Mouse (Mus musculus) lung, postnatal 36 days (tissue): ENCODE data around the gene Nrip1.

ENCODE experiments used
- DNase-seq: peaks from one replicate; pipeline ENCODE4 v3.0.0; 2022; ENCODE audit warnings: mixed read lengths

Nrip1 gene

DNA sequence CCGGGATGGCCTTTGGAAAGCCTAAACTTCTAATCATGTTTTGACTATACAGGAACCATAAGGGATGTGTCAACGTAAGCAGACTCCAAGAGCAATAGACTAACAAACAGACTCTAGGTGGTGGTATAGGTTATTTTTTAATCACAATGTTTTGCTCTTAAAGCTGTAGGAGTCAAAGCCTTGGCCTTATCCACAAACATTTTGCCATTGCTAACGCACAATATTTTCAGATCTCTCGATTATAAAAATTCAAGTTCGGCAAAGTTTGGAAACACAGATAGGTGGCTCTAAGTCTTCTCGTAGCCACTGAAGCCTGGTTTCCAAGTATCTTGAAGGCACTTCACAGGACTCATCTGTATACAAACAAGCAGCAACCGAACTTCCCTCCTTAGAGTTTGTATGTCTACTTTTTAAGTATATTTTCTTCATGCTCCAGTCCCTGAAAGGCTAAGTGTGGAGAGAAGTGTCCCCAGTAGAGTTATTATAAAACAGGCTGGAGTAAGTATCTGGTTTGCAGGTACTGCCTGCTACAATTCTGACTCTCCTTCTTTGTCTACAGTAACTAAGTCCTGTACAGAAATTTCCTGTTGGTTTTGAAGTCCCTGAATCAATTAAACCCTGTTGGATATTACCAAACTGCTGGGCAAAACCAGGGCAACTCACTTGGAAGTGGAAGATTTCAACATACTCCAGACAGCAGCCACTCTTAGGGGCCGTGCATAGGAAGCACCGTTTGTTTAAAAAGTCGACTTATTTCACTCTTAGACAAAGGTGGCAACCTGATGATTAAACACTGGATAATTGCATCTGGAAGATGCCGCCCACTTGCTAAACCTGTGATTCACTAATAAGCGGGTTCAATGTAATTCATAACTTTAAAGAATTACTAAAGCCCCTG is 2.7 kb downstream of the Nrip1 start:
- no peak for DNase-seq

DNA sequence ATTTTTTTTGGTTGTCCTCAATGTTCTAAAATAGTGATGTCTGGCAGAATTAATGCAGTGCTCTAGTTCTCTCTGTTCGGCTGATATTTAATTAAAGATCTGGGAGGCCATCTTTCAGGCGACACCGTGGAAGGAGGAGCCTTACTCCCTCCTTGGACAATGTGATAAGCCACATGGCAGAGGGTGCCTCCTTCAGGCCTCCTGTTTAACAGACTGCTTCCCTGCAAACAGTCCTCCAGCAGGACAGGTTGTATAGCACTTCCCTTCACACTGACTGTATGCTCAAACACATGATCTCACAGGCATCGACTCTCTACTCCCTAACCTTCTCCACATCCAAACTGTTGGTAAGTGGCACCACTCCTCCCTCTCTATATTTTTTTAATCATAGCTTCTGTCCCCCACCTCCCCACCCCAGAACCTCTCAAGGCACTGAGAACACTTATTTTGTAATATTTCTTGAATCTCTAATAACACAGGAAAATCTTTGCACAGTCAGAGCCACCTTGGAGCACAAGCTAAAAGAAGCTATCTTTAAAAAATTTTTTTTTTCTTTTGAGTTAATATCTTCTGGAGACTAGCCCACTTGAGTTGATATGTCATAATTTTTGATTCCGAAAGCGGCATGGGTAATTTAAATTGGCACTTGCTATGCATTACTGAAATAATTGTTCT is 3.4 kb downstream of the Nrip1 start:
- DNase-seq = peak; percentile 65

DNA sequence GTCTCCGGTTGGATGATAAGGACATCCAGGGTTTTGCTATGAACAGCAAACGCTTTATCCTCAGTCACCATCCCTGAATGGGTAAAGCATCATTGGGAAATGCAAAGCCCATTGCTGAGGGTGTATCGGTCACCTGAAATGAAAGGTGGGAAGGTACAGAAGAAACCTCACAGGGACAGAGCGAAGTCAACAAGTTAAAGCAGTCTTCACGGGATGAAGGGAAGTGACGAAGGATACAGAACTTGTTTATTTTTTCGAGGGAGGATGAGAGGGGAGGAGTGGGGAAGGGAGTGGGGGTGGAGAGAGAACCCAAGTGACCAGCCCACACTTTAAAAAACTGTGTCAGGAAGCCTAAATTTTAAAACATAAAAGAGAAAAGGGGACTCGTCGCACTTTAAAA is 4.4 kb downstream of the Nrip1 start:
- no peak for DNase-seq

DNA sequence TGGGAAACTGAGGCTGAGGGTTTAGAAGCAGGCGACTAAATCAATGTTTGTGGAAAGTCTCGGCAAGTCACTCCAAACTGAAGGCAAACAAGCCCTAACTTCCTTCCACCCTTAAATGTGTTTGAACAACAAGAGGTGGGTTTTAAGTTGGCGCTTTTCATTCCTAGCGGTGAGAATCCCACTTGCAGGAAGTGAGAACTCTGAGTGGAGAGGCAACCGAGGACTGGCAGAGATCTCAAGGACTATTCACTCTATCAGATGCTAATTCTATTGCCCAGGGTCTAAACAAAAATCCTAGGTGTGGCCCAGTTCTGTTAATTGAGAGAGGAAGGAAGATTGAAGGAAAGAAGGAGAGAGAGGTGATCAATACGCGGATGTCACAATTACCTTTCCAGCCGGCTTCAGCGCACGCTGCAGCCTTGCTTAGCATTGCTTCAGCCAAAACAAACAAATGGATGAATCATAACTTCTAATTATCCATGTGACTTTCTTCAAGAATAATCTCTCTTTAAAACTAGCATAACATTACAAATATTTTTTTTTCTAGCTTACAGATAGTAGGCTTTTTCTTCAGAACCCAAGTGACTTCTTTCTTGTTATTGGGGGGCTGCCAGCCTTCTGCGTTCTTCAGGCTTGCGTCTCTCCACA is 6.2 kb downstream of the Nrip1 start:
- DNase-seq = no peak

DNA sequence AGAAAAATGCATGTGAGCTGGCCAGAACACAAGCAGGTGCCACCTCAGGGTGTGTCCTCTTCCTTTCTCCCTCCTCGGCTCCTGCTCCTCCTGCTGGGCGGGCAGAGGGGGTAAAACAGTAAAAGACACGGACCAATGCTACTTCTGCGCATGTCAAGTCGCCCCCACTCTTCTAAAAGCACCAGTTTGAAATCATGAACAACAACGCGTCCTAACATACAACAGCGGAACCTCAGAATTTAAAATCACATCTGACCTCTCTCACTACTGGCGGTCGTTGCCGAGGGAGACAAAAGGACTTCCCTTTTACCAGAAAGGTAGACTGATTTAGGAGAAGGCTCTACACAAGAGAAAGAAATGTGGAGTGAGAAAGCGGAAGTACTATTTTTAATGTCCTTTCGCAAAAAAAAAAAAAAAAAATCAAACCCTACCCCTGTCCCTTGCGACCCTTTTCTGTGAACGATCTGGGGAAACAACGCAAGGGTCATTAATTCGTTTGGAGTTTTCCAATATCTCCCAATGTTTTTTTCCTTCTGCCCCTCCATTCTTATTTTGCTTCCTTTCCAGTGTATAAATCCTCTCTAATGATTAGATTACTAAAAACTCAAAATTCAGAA is 7.7 kb downstream of the Nrip1 start:
- peak; percentile 41 for DNase-seq

DNA sequence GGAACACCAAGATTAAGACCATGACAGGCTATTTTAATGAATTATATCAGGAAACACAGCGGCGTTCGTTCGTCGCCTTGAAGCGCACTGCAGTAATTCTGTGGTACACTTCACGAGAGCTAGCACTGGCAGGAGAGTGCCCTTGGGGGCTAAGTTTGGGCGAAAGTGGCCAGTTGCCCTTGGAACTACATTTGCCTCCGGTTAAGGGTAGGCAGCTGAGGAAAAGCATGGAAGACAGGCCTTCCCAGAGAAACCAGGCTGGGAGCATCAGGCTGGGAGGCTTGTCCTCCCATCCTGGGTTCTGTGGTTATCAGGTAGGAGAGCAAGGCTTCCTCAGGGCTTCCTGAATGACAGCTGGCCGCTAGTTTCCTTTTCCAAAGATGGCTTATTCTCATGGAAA is 8.4 kb downstream of the Nrip1 start:
- DNase-seq = no peak

DNA sequence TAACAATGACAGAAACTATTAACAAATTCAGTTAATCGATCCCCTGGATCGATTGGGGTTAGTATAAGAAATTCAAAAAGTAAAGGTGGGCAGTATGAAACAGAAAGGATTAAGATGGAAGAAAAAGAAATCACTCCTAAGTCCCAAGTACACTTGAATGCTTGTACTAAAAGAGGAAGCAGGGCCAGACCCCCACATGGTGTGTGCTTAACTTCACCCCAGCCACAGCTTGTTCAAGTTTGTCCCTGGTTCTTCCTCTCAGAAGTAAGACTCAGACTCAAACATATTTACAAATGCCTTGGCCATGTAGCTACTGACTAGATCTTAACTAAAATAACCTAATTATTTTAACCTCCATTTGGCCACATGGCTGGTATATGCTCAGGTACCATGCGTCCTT is 10.0 kb downstream of the Nrip1 start:
- peak; percentile 37 for DNase-seq

DNA sequence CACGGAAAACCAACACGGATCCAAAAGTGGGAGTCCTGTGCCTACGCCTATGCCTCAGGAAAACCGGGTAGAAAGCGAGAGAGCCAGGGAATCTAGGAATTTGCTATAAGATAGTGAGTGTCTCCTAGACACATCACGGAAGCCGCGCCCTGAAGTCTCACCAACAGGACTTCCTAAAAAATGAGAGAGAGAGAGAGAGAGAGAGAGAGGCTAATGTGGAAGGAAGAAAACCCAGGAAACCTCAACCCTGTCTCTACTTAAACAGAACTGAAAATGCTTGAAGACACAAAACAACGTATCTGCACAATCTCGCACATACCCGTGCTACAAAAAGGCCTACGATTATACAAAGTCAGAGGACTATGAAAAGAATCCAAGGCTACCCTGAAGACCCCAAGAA is 10.6 kb downstream of the Nrip1 start:
- no peak for DNase-seq

DNA sequence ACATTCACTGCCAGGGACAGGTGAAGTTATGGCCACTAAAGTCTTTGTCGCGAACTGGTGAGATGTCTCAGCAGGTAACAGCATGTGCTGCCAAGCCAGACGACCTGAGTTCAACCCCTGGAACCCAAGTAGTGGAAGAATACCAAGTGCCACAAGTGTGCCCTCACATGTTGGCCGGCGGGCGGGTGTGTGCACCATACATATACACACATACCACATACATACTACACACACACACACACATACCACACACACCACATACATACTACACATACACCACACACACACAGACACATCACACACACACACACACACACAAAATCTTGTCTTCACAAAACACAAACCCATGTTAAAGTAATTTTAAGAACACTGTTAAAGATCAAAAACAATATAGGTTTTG is 13.2 kb downstream of the Nrip1 start:
- DNase-seq = no peak

DNA sequence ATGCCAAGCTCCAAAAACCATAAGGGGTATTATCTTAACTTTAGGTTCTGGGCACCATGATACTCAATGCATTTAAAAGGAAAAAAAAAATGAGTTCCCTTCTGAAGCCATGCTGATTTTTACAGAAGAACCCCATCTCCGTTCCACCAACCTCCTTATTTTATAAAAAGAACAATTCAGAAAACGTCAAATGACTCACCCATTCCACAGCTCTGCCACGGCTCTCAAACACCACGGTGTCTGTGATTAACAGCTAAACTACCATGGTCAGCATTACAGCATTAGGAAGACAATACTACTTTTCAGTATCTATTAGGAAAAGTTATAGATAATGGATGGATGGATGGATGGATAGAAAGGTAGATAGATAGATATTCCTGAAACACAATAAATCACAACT is 14.9 kb downstream of the Nrip1 start:
- DNase-seq = no peak

DNA sequence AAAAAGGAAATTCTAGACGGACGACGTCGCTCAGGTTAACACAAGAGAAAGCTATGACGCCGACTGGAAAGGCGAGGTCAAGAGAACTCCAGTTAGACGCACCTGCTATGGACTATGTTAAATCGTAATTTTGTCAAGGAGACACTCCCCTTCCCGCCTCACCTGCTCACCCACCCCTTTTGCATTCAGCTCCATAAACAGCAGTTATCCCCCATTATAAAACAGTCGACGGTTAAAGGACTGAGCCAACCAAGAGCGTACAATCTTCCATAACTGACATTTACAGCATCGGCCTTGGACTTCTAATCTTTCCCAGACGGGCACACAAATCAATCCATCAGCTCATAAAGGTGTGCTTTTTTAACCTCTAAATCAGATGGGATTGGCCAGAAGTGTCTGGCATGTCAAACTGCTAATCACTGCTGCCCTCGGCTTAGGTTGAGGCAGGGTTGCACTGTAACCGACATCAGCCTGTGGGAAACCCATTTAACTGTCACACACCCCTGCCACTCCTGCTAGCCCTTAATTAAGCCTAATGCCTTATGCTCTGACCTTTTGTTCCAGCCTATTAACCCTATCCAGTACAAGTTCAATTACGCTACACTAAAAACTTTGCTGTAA is 15.4 kb downstream of the Nrip1 start:
- no peak for DNase-seq

DNA sequence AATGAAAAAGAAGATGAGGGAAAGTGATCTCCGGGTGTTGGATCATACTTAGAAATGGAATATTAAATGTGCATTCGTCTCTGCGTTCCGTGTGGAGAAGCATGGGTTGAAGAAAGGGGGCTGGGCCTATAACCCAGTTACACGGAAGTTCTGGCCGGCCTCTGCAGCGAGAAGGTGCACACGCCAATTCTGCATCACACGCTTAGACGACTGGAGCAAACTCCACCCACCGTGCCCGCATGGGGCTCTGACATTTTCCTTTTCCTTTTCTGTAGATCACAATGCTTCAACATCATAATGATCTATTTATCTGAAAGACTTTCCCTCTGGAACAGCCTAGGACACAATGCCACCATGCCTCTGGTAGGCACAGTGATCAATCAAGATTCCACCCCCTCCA is 16.5 kb downstream of the Nrip1 start:
- DNase-seq = no peak

DNA sequence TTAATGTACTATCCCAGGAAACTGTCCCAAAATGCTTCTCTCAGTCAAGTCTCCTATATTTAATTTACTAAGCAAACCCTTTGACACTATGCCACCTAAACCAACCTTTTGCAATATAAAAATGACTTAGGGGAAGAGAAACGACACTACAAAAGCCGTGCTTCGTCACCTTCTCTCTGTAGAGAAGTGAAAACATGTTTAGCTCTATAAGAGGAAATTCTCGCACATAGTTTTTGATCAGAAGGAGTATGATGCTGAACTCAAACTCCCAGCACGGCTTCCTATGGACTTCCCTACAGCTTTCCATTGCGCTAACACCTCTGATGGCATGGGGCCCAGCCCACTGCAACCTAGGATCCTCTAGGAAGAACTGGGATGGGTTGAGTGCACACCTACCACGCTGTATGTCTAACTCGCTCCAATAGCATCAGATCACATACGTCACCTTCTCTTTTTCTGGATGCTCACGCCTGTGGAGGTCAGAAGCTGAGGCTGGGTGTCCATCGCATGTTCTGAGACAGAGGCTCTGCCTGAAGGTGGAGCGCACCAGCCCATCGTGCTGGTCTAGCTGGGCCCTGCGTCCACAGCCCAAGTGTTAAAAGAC is 17.6 kb downstream of the Nrip1 start:
- DNase-seq = no peak

DNA sequence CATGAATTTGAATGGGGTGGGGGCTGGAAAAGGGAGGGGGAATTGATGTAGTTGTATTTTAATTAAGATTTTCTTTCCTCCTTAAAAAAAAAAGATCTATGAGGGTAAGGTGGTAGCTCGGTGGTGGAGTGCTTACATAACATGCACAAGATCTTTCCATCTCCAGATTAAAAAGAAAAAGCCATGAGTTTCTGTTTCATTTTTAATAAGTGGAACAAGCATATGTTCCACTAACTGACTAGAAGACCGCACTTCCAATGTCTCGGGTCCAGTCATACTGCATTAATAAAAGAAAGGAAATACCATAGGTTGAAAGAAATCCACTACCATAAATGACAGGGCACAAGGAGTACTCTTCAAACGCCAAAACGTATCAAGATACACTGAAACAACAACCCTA is 18.4 kb downstream of the Nrip1 start:
- no peak for DNase-seq

DNA sequence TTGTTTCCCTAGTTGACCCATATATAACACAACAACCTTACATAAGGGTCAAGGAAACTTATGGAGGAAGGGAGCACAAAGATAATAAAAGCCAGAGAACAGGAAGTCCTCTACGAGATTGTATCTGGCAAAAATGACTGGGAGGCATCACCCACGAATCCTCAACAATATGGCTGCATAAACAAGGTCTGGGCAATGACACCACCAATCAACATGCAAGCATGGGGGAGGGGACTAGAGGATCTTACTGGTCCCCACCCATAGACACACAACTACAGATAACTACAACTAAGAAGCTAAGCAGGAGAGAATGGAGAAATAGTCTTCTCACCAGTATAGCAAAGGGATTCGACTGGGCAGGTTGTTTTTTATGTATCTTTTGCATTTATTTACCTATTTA is 18.8 kb downstream of the Nrip1 start:
- DNase-seq = peak; percentile 30

DNA sequence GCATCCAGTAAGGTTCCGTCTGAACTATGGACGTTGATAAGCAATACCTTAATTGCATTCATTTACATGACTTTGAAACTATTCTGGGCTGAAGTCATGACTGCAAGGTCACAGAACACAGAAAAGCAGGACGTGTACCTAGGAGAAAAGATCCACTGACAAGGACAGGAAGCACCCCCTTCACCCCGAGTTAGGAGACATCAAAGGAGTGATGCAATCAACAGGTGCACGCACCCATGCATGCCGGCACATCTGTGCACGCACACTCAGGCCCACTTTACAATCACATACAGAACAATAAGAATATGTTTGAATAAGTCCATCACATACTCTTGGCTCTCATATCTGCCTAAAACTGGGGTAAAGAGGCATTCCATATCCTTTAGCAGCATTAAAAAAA is 19.3 kb downstream of the Nrip1 start:
- no peak for DNase-seq

DNA sequence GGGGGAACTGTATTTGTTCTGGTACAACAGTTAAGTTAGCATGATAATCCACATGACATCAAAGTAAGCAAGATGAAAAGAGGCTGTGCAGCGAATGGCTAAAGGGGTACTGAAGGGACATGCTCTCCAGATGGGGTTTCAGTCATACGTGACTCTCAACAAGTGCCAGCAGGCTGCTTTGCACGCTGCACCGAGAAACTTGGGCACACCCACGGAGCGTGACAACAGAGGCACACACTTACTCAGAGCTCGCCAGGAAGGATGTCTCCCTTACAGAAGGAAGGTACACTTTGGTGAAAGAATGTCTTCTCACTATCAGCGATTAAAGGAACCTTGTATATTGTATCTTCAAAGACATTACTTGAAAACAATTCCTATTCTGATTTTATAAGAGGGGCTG is 22.7 kb downstream of the Nrip1 start:
- no peak for DNase-seq

DNA sequence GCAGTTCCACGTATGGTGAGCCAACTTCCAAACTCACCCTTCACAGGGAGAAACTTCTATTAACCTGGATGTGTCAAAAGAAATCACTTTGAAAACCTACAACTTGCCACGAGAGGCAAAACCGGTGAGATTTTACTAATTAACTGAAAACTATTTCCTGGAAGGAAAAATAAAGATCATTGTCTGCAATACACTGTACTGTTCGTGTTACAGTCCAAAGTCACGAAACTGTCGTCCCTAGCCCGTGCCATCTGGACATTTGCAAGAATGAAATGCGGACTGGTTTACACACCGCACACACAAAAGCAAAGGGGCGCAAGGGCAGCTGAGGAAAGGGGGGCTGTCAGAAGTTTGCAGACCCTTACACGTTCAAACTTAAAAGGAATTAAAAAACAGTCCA is 24.6 kb downstream of the Nrip1 start:
- DNase-seq = no peak

DNA sequence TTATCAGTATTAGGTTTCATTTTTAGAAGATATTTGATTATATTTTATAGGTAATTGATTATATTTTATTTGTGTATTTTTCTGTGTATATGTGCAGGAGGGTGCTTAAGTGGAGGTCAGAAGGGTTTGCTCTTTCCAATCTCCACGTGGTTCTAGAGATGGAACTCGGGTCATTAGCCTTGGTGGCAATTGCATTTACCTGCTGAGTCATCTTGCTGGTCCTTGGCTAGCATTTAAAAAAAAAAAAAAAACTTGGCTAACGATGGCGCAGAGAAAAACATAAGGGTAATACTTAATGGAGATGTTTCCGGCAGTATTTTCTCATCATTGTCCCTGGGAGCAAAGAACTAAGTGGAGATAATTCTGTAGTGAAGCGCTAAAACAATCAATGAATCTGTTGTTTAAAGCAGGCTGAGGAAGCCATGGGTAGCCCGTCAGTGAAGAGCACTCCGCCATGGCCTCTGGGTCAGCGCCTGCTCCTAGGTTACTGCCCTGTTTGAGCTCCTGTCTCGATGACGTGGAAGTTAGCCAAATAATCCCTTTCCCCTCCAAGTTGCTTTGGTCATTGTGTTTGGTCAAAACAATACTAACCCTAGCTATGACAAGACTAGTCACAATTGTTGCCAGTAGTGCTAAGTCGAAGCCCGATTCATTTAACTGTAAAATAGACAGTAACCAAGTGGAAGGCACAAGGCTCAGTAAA is 25.8 kb downstream of the Nrip1 start:
- no peak for DNase-seq

DNA sequence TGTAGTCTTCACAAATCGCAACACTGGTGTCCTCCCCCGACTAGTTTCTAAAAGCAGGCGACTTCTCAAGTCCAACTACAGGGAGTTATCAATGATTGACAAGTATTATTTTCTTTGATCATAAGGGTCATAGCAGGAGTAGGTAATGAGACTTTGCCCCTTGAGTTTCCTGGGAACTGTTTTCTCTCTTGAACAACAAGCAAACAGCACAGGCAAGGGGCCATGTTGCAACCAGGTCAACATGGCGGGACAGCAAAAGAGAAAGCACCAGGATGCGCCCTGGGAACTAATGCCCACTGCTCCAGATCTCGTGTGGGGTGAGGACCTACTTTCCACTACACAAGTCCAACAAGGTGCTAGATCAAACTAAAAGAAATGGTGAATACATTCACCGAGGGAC is 27.3 kb downstream of the Nrip1 start:
- DNase-seq = no peak

DNA sequence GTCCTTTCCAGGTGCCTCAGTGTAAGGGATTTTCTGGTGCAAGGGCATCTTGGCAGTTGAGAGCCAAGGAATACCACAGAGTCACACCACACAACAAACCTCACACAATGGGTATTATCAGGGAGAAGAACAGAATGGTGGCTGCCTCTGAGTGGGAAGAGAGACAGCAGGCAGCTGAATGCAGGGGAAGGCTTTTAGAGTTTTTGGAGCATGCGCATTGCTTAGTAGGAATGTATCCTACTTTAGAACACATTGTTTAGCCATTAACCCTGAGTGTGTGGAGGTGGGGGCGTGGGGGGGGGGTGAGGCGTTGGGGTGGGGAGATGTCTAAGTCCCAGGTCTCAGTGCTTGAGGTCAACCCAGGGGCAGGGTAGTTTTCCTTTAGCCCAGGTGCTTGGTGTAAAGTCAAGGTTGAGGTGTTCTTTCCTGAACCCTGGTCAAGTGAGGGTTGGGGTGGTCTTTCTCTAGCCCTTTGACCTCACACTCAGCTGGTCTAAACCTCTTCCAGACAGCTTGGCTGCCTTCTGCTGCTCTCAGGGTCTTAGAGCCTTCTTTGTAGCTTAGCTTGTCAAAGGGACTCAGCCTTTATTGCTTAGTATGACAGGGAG is 28.8 kb downstream of the Nrip1 start:
- DNase-seq = no peak

DNA sequence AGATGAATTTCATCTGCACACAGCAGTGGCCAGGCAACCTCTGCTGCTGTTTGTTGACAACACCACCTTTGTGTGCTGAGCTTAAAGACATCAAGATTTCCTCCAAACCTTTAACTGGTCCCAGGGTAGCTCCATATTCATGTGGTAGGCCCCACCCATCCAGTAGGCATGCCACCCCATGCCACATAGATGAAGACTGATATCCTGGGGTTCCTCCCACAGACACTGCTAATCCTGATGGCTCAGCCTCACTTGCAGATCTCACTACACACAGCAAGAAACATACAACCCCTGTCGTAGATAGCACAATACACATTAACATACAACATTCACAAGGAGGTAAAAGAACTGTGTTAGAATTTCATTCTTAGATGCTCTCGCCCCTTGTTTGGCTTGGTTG is 29.6 kb downstream of the Nrip1 start:
- DNase-seq = no peak
